ENCODE assay signal across 22 mouse cellular contexts in genomic region chr1:77148052-77148451, GRCm38 (mm10).
"Had no signal": no experiment of that assay in that cellular context is flagged by ENCODE, and none has a peak within 500 bp of the region (broad histone marks: within the 10 kb centered on the region; RNA-seq: fewer than 3 reads in every experiment).

No protein-coding gene starts in this region.

- DNase-seq: heart, postnatal 10 days; heart, postnatal 14 days; heart, postnatal 36 days; heart, postnatal 4 days; kidney, adult 11 months; kidney, adult 18-20 months; kidney, adult 2 months; kidney, adult 8-10 months; kidney, adult 9 months; kidney, postnatal 10 days; kidney, postnatal 14 days; kidney, postnatal 25 days; kidney, postnatal 36 days; kidney, postnatal 4 days; layer of hippocampus, adult 9-11 months; layer of hippocampus, postnatal 36 days had no signal

- ATAC-seq: hindbrain, embryonic 16.5 days; hindbrain, postnatal 0 days; inflammation-experienced regulatory T-cells, adult 6 months; intestine, embryonic 15.5 days; intestine, embryonic 16.5 days; intestine, postnatal 0 days had no signal
